Mouse (Mus musculus): ENCODE data around the gene Syngap1. TPM values are rescaled to one million over a fixed set of nuclear protein-coding genes. Genes with fewer than 3 reads are reported as not detected.
"Not testable (repeated sequence)": the region's sequence is repeated elsewhere in the genome, so short reads cannot be mapped to it uniquely, and the experiment has no call there.

Syngap1 gene
- polyA plus RNA-seq, 1 experiment: 7.3 TPM

GRCm38 (mm10) chr17:26974547-26974946 lies 33.5 kb downstream of the Syngap1 start:
- H3K4me3 ChIP-seq (ENCODE audit: extremely low read depth, insufficient read depth, insufficient read length): no peak overlapping the region
- H3K36me3 ChIP-seq (ENCODE audit: control insufficient read depth, insufficient read depth, low read length): peaks cover 11% of the 10 kb centered on the region
- DNase-seq (ENCODE audit: low read depth in 1 of 2, low spot score in 2 of 2): no peak
- TF ChIP-seq POLR2A (IDR thresholded peaks at IDR 0.05; ENCODE audit: low read depth, low read length) (no peak), CTCF (IDR thresholded peaks at IDR 0.05; ENCODE audit: extremely low read depth, insufficient read depth, insufficient read length, insufficient replicate concordance) (no peak)
- H3K4me1 ChIP-seq (ENCODE audit: control insufficient read depth, insufficient read depth, insufficient read length): peaks cover 17% of the 10 kb centered on the region; the same call in 1 of the 2 replicates
- H3K27ac ChIP-seq (ENCODE audit: insufficient read depth, low read length): no peak overlapping the region
- H3K27me3 ChIP-seq (ENCODE audit: control insufficient read depth, insufficient read depth, low read length): no peaks in the 10 kb centered on the region
- WGBS: 87% methylated on average over 15 of the region's 15 CpGs

- no peak for DNase-seq (ENCODE audit: low read depth in 1 of 2, low spot score in 2 of 2)
- no peaks in the 10 kb centered on the region for H3K27me3 ChIP-seq (ENCODE audit: control insufficient read depth, insufficient read depth, low read length)
- H3K4me3 ChIP-seq (ENCODE audit: extremely low read depth, insufficient read depth, insufficient read length): no peak overlapping the region
- peaks cover 11% of the 10 kb centered on the region for H3K36me3 ChIP-seq (ENCODE audit: control insufficient read depth, insufficient read depth, low read length)
- TF ChIP-seq POLR2A (IDR thresholded peaks at IDR 0.05; ENCODE audit: low read depth, low read length) (no peak), CTCF (IDR thresholded peaks at IDR 0.05; ENCODE audit: extremely low read depth, insufficient read depth, insufficient read length, insufficient replicate concordance) (no peak)
- H3K27ac ChIP-seq (ENCODE audit: insufficient read depth, low read length): no peak overlapping the region
- peaks cover 21% of the 10 kb centered on the region for H3K4me1 ChIP-seq (ENCODE audit: control insufficient read depth, insufficient read depth, insufficient read length)
Observed at GRCm38 (mm10) chr17:26975415-26975814, 34.4 kb downstream of the Syngap1 start.

- H3K4me3 ChIP-seq (ENCODE audit: extremely low read depth, insufficient read depth, insufficient read length); H3K27ac ChIP-seq (ENCODE audit: insufficient read depth, low read length); H3K27me3 ChIP-seq (ENCODE audit: control insufficient read depth, insufficient read depth, low read length): not testable (repeated sequence)
- DNase-seq (ENCODE audit: low read depth in 1 of 2, low spot score in 2 of 2): peak in 1 of 2 experiments; percentile 17
- peaks cover 11% of the 10 kb centered on the region for H3K36me3 ChIP-seq (ENCODE audit: control insufficient read depth, insufficient read depth, low read length)
- WGBS: 88% methylated on average over 6 of the region's 6 CpGs
- peaks cover 27% of the 10 kb centered on the region for H3K4me1 ChIP-seq (ENCODE audit: control insufficient read depth, insufficient read depth, insufficient read length)
Observed at GRCm38 (mm10) chr17:26977354-26977753, 36.3 kb downstream of the Syngap1 start.

- H3K27ac ChIP-seq (ENCODE audit: insufficient read depth, low read length): peak overlapping the region; percentile 82
- no peaks in the 10 kb centered on the region for H3K27me3 ChIP-seq (ENCODE audit: control insufficient read depth, insufficient read depth, low read length)
- 18% methylated on average over 2 of the region's 2 CpGs for WGBS
- no peak overlapping the region for H3K4me3 ChIP-seq (ENCODE audit: extremely low read depth, insufficient read depth, insufficient read length)
- peaks cover 11% of the 10 kb centered on the region for H3K36me3 ChIP-seq (ENCODE audit: control insufficient read depth, insufficient read depth, low read length)
- TF ChIP-seq CTCF (IDR thresholded peaks at IDR 0.05; ENCODE audit: extremely low read depth, insufficient read depth, insufficient read length, insufficient replicate concordance): no peak
- TF ChIP-seq POLR2A (IDR thresholded peaks at IDR 0.05; ENCODE audit: low read depth, low read length): no peak
- peak; percentile 76 to 81 for DNase-seq (ENCODE audit: low read depth in 1 of 2, low spot score in 2 of 2)
- H3K4me1 ChIP-seq (ENCODE audit: control insufficient read depth, insufficient read depth, insufficient read length): peaks cover 18% of the 10 kb centered on the region
Observed at GRCm38 (mm10) chr17:26979426-26979825, 38.4 kb downstream of the Syngap1 start.

GRCm38 (mm10) chr17:26981050-26981449 lies 40.0 kb downstream of the Syngap1 start:
- H3K27me3 ChIP-seq (ENCODE audit: control insufficient read depth, insufficient read depth, low read length): no peaks in the 10 kb centered on the region
- peaks cover 4% of the 10 kb centered on the region; the same call in 1 of the 2 replicates for H3K36me3 ChIP-seq (ENCODE audit: control insufficient read depth, insufficient read depth, low read length)
- H3K27ac ChIP-seq (ENCODE audit: insufficient read depth, low read length): peak overlapping the region; percentile 82
- H3K4me3 ChIP-seq (ENCODE audit: extremely low read depth, insufficient read depth, insufficient read length): no peak overlapping the region
- DNase-seq (ENCODE audit: low read depth in 1 of 2, low spot score in 2 of 2): peak in 1 of 2 experiments; percentile 29
- H3K4me1 ChIP-seq (ENCODE audit: control insufficient read depth, insufficient read depth, insufficient read length): peaks cover 14% of the 10 kb centered on the region
- TF ChIP-seq POLR2A (IDR thresholded peaks at IDR 0.05; ENCODE audit: low read depth, low read length) (no peak), CTCF (IDR thresholded peaks at IDR 0.05; ENCODE audit: extremely low read depth, insufficient read depth, insufficient read length, insufficient replicate concordance) (no peak)
- WGBS: 9% methylated on average over 2 of the region's 2 CpGs

- no peaks in the 10 kb centered on the region for H3K27me3 ChIP-seq (ENCODE audit: control insufficient read depth, insufficient read depth, low read length)
- 87% methylated on average over 4 of the region's 4 CpGs for WGBS
- no peak overlapping the region for H3K4me3 ChIP-seq (ENCODE audit: extremely low read depth, insufficient read depth, insufficient read length)
- TF ChIP-seq CTCF (IDR thresholded peaks at IDR 0.05; ENCODE audit: extremely low read depth, insufficient read depth, insufficient read length, insufficient replicate concordance): no peak
- no peak for TF ChIP-seq POLR2A (IDR thresholded peaks at IDR 0.05; ENCODE audit: low read depth, low read length)
- DNase-seq (ENCODE audit: low read depth in 1 of 2, low spot score in 2 of 2): no peak
- peaks cover 14% of the 10 kb centered on the region for H3K4me1 ChIP-seq (ENCODE audit: control insufficient read depth, insufficient read depth, insufficient read length)
- no peaks in the 10 kb centered on the region for H3K36me3 ChIP-seq (ENCODE audit: control insufficient read depth, insufficient read depth, low read length)
- no peak overlapping the region for H3K27ac ChIP-seq (ENCODE audit: insufficient read depth, low read length)
Observed at GRCm38 (mm10) chr17:26983382-26983781, 42.3 kb downstream of the Syngap1 start.

GRCm38 (mm10) chr17:26985503-26986179 lies 44.6 kb downstream of the Syngap1 start:
- WGBS: 90% methylated on average over 10 of the region's 10 CpGs
- Histone ChIP-seq H3K36me3 (ENCODE audit: control insufficient read depth, insufficient read depth, low read length) (no peaks in the 10 kb centered on the region), H3K27ac (ENCODE audit: insufficient read depth, low read length) (no peak overlapping the region), H3K4me3 (ENCODE audit: extremely low read depth, insufficient read depth, insufficient read length) (no peak overlapping the region), H3K4me1 (ENCODE audit: control insufficient read depth, insufficient read depth, insufficient read length) (peaks cover 4% of the 10 kb centered on the region; the same call in 1 of the 2 replicates), H3K27me3 (ENCODE audit: control insufficient read depth, insufficient read depth, low read length) (no peaks in the 10 kb centered on the region)
- DNase-seq (ENCODE audit: low read depth in 1 of 2, low spot score in 2 of 2): no peak
- TF ChIP-seq CTCF (IDR thresholded peaks at IDR 0.05; ENCODE audit: extremely low read depth, insufficient read depth, insufficient read length, insufficient replicate concordance) (no peak), POLR2A (IDR thresholded peaks at IDR 0.05; ENCODE audit: low read depth, low read length) (no peak)
